Mouse (Mus musculus): ENCODE measurements around the gene Gm6525.

Gene Gm6525

GRCm38 (mm10) chr3:84173581-84174154, at the start of gene Gm6525:
Gene Gm6525, plus strand, starts transcription at chr3:84174104.
- DNase-seq = no peak

GRCm38 (mm10) chr3:84125704-84126289, 48.1 kb upstream of the Gm6525 start:
- no peak for DNase-seq

GRCm38 (mm10) chr3:84126721-84127120, 47.2 kb upstream of the Gm6525 start:
- DNase-seq = no peak

- DNase-seq = peak; percentile 21
Measured at GRCm38 (mm10) chr3:84127431-84127830, 46.5 kb upstream of the Gm6525 start.

- DNase-seq = peak; percentile 44
Measured at GRCm38 (mm10) chr3:84128871-84129870, 44.7 kb upstream of the Gm6525 start.

- DNase-seq = no peak
Measured at GRCm38 (mm10) chr3:84130776-84131175, 43.1 kb upstream of the Gm6525 start.

GRCm38 (mm10) chr3:84131369-84131768, 42.5 kb upstream of the Gm6525 start:
- no peak for DNase-seq

- peak; percentile 14 for DNase-seq
Measured at GRCm38 (mm10) chr3:84135387-84135786, 38.5 kb upstream of the Gm6525 start.

GRCm38 (mm10) chr3:84135933-84136332, 38.0 kb upstream of the Gm6525 start:
- DNase-seq = no peak

GRCm38 (mm10) chr3:84136509-84136908, 37.4 kb upstream of the Gm6525 start:
- DNase-seq = no peak

- no peak for DNase-seq
Measured at GRCm38 (mm10) chr3:84140947-84141346, 33.0 kb upstream of the Gm6525 start.

GRCm38 (mm10) chr3:84149831-84150230, 24.1 kb upstream of the Gm6525 start:
- no peak for DNase-seq

GRCm38 (mm10) chr3:84154721-84155141, 19.2 kb upstream of the Gm6525 start:
- no peak for DNase-seq

GRCm38 (mm10) chr3:84155146-84155545, 18.8 kb upstream of the Gm6525 start:
- DNase-seq = no peak

- peak; percentile 99 for DNase-seq
Measured at GRCm38 (mm10) chr3:84155558-84156006, 18.3 kb upstream of the Gm6525 start, which contains the start of gene Mnd1. Gene Mnd1, minus strand, starts transcription at chr3:84155786.

GRCm38 (mm10) chr3:84156105-84156504, 17.8 kb upstream of the Gm6525 start:
- no peak for DNase-seq

GRCm38 (mm10) chr3:84157011-84157410, 16.9 kb upstream of the Gm6525 start:
- DNase-seq = no peak

GRCm38 (mm10) chr3:84157559-84158350, 16.1 kb upstream of the Gm6525 start:
- no peak for DNase-seq

- DNase-seq = no peak
Measured at GRCm38 (mm10) chr3:84165391-84165790, 8.5 kb upstream of the Gm6525 start.

GRCm38 (mm10) chr3:84166073-84166472, 7.8 kb upstream of the Gm6525 start:
- no peak for DNase-seq

GRCm38 (mm10) chr3:84168943-84169342, 5.0 kb upstream of the Gm6525 start:
- DNase-seq = no peak

GRCm38 (mm10) chr3:84169393-84170005, 4.4 kb upstream of the Gm6525 start:
- DNase-seq = no peak

All from kidney, postnatal 14 days (tissue).